ENCODE assay signal across 8 mouse cellular contexts in the genomic region with DNA sequence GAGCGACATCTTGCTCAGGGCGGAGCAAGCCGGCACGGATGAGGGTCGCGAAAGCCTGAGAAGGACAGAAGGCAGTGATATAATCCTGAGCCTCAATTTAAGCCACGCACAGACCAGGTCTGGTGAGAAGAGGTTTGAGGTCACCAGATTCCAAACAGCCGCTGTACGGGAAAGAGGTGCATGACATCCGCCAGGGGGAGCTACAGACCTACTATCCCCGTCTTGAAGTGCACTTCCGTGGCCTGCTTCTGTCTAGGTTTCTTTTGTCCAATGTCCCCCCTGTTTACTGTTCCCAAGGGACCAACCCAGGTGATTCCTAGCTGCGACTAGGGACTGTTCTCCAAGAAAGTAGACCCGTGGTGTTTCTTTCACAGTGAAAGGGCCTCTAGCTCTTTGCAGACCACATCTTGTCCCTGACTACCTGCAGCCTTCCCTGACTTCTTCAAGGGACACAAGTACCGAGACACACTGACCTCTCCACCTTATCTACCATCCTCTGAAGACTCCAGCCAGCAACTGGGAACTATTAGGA. TPM values are rescaled to one million over a fixed set of nuclear protein-coding genes. Genes with fewer than 3 reads are reported as not detected.
DNase-seq lines count a peak whose midpoint lies in the region; ATAC-seq and TF ChIP-seq lines count a peak whose summit lies in the region.

Gene Dus2 (plus strand): TSS at position 482 of the 532 bp plus-strand sequence.

- H3K9me3 ChIP-seq in CH12.LX (replicated peaks; ENCODE audit: low read length): no peaks in the 10 kb centered on the region
- H3K9me3 ChIP-seq in forebrain, embryonic 10.5 days: no peaks in the 10 kb centered on the region
- H3K9me3 ChIP-seq in heart, embryonic 16.5 days (replicated peaks; ENCODE audit: control insufficient read depth, low read length): no peaks in the 10 kb centered on the region
- no peaks in the 10 kb centered on the region for H3K9me3 ChIP-seq in liver, embryonic 16.5 days (replicated peaks; ENCODE audit: control insufficient read depth, low read length)
- no peaks in the 10 kb centered on the region for H3K9me3 ChIP-seq in neural tube, embryonic 13.5 days

- DNase-seq in CH12.LX (ENCODE audit: extremely low read depth): peak; percentile 92
- DNase-seq in c-Kit-negative CD71-positive TER-119-positive erythroid progenitor cells, embryonic 14.5 days (ENCODE audit: low read depth, low spot score): peak; percentile 70
- peak; percentile 78 for DNase-seq in forebrain, embryonic 10.5 days (ENCODE audit: extremely low spot score, low spot score)
- peak; percentile 84 to 88 for DNase-seq in kidney, postnatal 25 days

- H3K79me2 ChIP-seq in CH12.LX (replicated peaks; ENCODE audit: control insufficient read depth, extremely low read depth, insufficient read depth, poor library complexity, severe bottlenecking): no peaks in the 10 kb centered on the region

- WGBS in forebrain, embryonic 10.5 days: 11% methylated on average over 15 of the region's 15 CpGs
- WGBS in heart, embryonic 16.5 days: 7% methylated on average over 15 of the region's 15 CpGs
- 10% methylated on average over 15 of the region's 15 CpGs for WGBS in liver, embryonic 16.5 days (ENCODE audit: insufficient replicate concordance)
- 12% methylated on average over 15 of the region's 15 CpGs for WGBS in neural tube, embryonic 13.5 days

- TF ChIP-seq POLR2A in CH12.LX (IDR thresholded peaks at IDR 0.05; ENCODE audit: low read depth, low read length): no peak
- TF ChIP-seq POLR2A in testis, adult 2 months (IDR thresholded peaks at IDR 0.05; ENCODE audit: control insufficient read depth, low read depth, low read length): no peak

- dilution Hi-C loops in CH12.LX (cut with MboI; ENCODE audit: extremely low pct_ligation_motif_present, extremely low pct_unique_long_range_greater_than_20kb, low sequenced_read_pairs): no loop called here

- peak within 1 kb of the TSS; percentile 25; the same call in 1 of the 2 replicates for H3K4me2 ChIP-seq in CH12.LX (ENCODE audit: insufficient read depth, low read depth, poor library complexity, severe bottlenecking)
- H3K4me2 ChIP-seq in heart, embryonic 16.5 days (ENCODE audit: low read depth, low read length): peak within 1 kb of the TSS; percentile 51
- no peak within 1 kb of the TSS for H3K4me2 ChIP-seq in liver, embryonic 16.5 days (ENCODE audit: low read depth, low read length)
- H3K4me2 ChIP-seq in neural tube, embryonic 13.5 days: peak within 1 kb of the TSS; percentile 13; the same call in 1 of the 2 replicates

- peaks cover 11 to 31% of the 10 kb centered on the region in 2 experiments for H3K4me1 ChIP-seq in CH12.LX (ENCODE audit: control insufficient read depth in 1 of 2, insufficient read depth in 2 of 2)
- H3K4me1 ChIP-seq in forebrain, embryonic 10.5 days: peaks cover 9% of the 10 kb centered on the region; the same call in 1 of the 2 replicates
- peaks cover 2% of the 10 kb centered on the region; the same call in 1 of the 2 replicates for H3K4me1 ChIP-seq in heart, embryonic 16.5 days (ENCODE audit: control insufficient read depth, insufficient read depth, low read length)
- H3K4me1 ChIP-seq in liver, embryonic 16.5 days (ENCODE audit: control insufficient read depth, low read depth, low read length): peaks cover 7% of the 10 kb centered on the region
- no peaks in the 10 kb centered on the region for H3K4me1 ChIP-seq in neural tube, embryonic 13.5 days (replicated peaks)
- peaks cover 12% of the 10 kb centered on the region for H3K4me1 ChIP-seq in testis, adult 2 months (ENCODE audit: control insufficient read depth, insufficient read depth, low read length)

- peak; percentile 98 for TF ChIP-seq RAD21 in CH12.LX (IDR thresholded peaks at IDR 0.05; ENCODE audit: low read depth, low read length)

- no peaks in the 10 kb centered on the region for H3K36me3 ChIP-seq in CH12.LX (replicated peaks in 1 of 2; ENCODE audit: control insufficient read depth in 1 of 2, insufficient read depth in 1 of 2, low read length in 1 of 2)
- H3K36me3 ChIP-seq in forebrain, embryonic 10.5 days (replicated peaks): no peaks in the 10 kb centered on the region
- H3K36me3 ChIP-seq in heart, embryonic 16.5 days (ENCODE audit: control insufficient read depth, insufficient read depth): no peaks in the 10 kb centered on the region
- H3K36me3 ChIP-seq in liver, embryonic 16.5 days (ENCODE audit: control insufficient read depth, insufficient read depth): no peaks in the 10 kb centered on the region
- no peaks in the 10 kb centered on the region for H3K36me3 ChIP-seq in neural tube, embryonic 13.5 days
- H3K36me3 ChIP-seq in testis, adult 2 months (ENCODE audit: control insufficient read depth, insufficient read depth, low read length): no peaks in the 10 kb centered on the region

- TF ChIP-seq CTCF in CH12.LX (conservative IDR thresholded peaks at IDR 0.05 in 1 of 2, IDR thresholded peaks at IDR 0.05 in 1 of 2; ENCODE audit: low read depth in 2 of 2, low read length in 2 of 2): peak; percentile 73 to 98
- peak; percentile 86; the same call in 1 of the 2 replicates for TF ChIP-seq CTCF in testis, adult 2 months (IDR thresholded peaks at IDR 0.05; ENCODE audit: control insufficient read depth, insufficient read depth, insufficient replicate concordance, low read depth, low read length)

- H3K27ac ChIP-seq in CH12.LX (ENCODE audit: insufficient read depth, low read depth): peak within 1 kb of the TSS; percentile 6; the same call in 1 of the 2 replicates
- H3K27ac ChIP-seq in forebrain, embryonic 10.5 days: peak within 1 kb of the TSS; percentile 65
- no peak within 1 kb of the TSS for H3K27ac ChIP-seq in heart, embryonic 16.5 days (ENCODE audit: low read length)
- H3K27ac ChIP-seq in liver, embryonic 16.5 days (ENCODE audit: low read length): no peak within 1 kb of the TSS
- H3K27ac ChIP-seq in neural tube, embryonic 13.5 days (replicated peaks): no peak within 1 kb of the TSS
- no peak within 1 kb of the TSS for H3K27ac ChIP-seq in testis, adult 2 months (ENCODE audit: control insufficient read depth, insufficient read depth, low read depth, low read length)

- H3K27me3 ChIP-seq in CH12.LX (replicated peaks): peaks cover 9% of the 10 kb centered on the region
- 0 out of 2 replicates have a peak, but pooled peaks cover 5% of the 10 kb centered on the region for H3K27me3 ChIP-seq in forebrain, embryonic 10.5 days (ENCODE audit: poor library complexity, severe bottlenecking)
- no peaks in the 10 kb centered on the region for H3K27me3 ChIP-seq in heart, embryonic 16.5 days (ENCODE audit: control insufficient read depth, insufficient read depth, low read length)
- peaks cover 4% of the 10 kb centered on the region; the same call in 1 of the 2 replicates for H3K27me3 ChIP-seq in liver, embryonic 16.5 days (ENCODE audit: control insufficient read depth, insufficient read depth, low read depth, low read length)
- H3K27me3 ChIP-seq in neural tube, embryonic 13.5 days: 0 out of 2 replicates have a peak, but pooled peaks cover 7% of the 10 kb centered on the region
- no peaks in the 10 kb centered on the region for H3K27me3 ChIP-seq in testis, adult 2 months (ENCODE audit: control insufficient read depth, insufficient read depth, low read length)

- ATAC-seq in heart, embryonic 16.5 days (replicated peaks; ENCODE audit: extremely low read depth, insufficient read depth, low FRiP score): peak; percentile 78; the same call in 1 of the 2 replicates
- peak; percentile 46; the same call in 1 of the 2 replicates for ATAC-seq in liver, embryonic 16.5 days (ENCODE audit: low read depth)
- ATAC-seq in neural tube, embryonic 13.5 days (ENCODE audit: low read depth): 0 out of 2 replicates have a peak, but pooled peaks have one; percentile 61

- in situ Hi-C loops in CH12.LX (cut with MboI; ENCODE audit: low pct_ligation_motif_present, low pct_unique_long_range_greater_than_20kb, low sequenced_read_pairs): loop anchor here (5.0 kb wide), 1 partner anchor 36 kb away; no protein-coding TSS in a partner anchor

- H3K4me3 ChIP-seq in CH12.LX (replicated peaks in 1 of 3; ENCODE audit: low read depth in 2 of 3, low read length in 2 of 3, poor library complexity in 1 of 3): no peak within 1 kb of the TSS
- peak within 1 kb of the TSS; percentile 11; the same call in 1 of the 2 replicates for H3K4me3 ChIP-seq in forebrain, embryonic 10.5 days
- H3K4me3 ChIP-seq in heart, embryonic 16.5 days (ENCODE audit: low read length): no peak within 1 kb of the TSS
- no peak within 1 kb of the TSS for H3K4me3 ChIP-seq in liver, embryonic 16.5 days (ENCODE audit: low read depth, low read length)
- no peak within 1 kb of the TSS for H3K4me3 ChIP-seq in neural tube, embryonic 13.5 days
- H3K4me3 ChIP-seq in testis, adult 2 months (ENCODE audit: control insufficient read depth, low read depth, low read length): peak within 1 kb of the TSS; percentile 69

- no peak within 1 kb of the TSS for H3K9ac ChIP-seq in CH12.LX (ENCODE audit: insufficient read depth, low read depth)
- H3K9ac ChIP-seq in heart, embryonic 16.5 days (ENCODE audit: low read length): peak within 1 kb of the TSS; percentile 55
- H3K9ac ChIP-seq in liver, embryonic 16.5 days (ENCODE audit: low read depth, low read length): no peak within 1 kb of the TSS
- 0 out of 2 replicates have a peak within 1 kb of the TSS, but pooled peaks have one; percentile 17 for H3K9ac ChIP-seq in neural tube, embryonic 13.5 days

- no peak for TF ChIP-seq EP300 in CH12.LX (IDR thresholded peaks at IDR 0.05; ENCODE audit: low read length)

TF ChIP-seq in CH12.LX, 34 proteins besides CTCF, POLR2A, EP300 and RAD21 (continues in another document):
- TF ChIP-seq RCOR1 (conservative IDR thresholded peaks at IDR 0.05; ENCODE audit: low read depth, low read length): no peak
- TF ChIP-seq JUND (conservative IDR thresholded peaks at IDR 0.05; ENCODE audit: low read depth, low read length): no peak
- TF ChIP-seq ELF1 (IDR thresholded peaks at IDR 0.05; ENCODE audit: low read depth, low read length): peak; percentile 83
- no peak for TF ChIP-seq MYC (IDR thresholded peaks at IDR 0.05; ENCODE audit: low read depth, low read length)
- TF ChIP-seq USF1 (IDR thresholded peaks at IDR 0.05; ENCODE audit: low read depth, low read length): no peak
- peak; percentile 31; the same call in 1 of the 2 replicates for TF ChIP-seq MEF2A (IDR thresholded peaks at IDR 0.05; ENCODE audit: borderline replicate concordance, low read depth, low read length)
- TF ChIP-seq SIN3A (IDR thresholded peaks at IDR 0.05; ENCODE audit: low read length): no peak
- TF ChIP-seq USF2 (conservative IDR thresholded peaks at IDR 0.05; ENCODE audit: low read depth, low read length): no peak

RNA-seq across cellular contexts. Expression of gene Dus2, which starts in this region (rescaled TPM):
- total RNA-seq in CH12.LX (2012; rRNA removed) (20.9 and 23.2 TPM in 2 replicates), CH12.LX (2014; rRNA removed) (20.7 and 23.6 TPM in 2 replicates)
- polyA plus RNA-seq in CH12.LX (2012; ENCODE audit: insufficient read length, low read depth): 27.2 and 27.7 TPM in 2 replicates
- polyA plus RNA-seq in forebrain, embryonic 10.5 days (2016; fragmentation: Nextera tagmentation; extraction: Ambion mirVana): 19.4 and 20.5 TPM in 2 replicates
- polyA plus RNA-seq in heart, embryonic 16.5 days (2015; fragmentation: Nextera tagmentation; extraction: Ambion mirVana): 14.4 and 15.5 TPM in 2 replicates
- polyA plus RNA-seq in liver, embryonic 16.5 days (2015; fragmentation: Nextera tagmentation; extraction: Ambion mirVana): 10.5 and 10.9 TPM in 2 replicates
- 21.5 and 23.1 TPM in 2 replicates for polyA plus RNA-seq in neural tube, embryonic 13.5 days (2015; fragmentation: Nextera tagmentation; extraction: Ambion mirVana)
- polyA plus RNA-seq in testis, adult 2 months (2012; rRNA removed): 11.4 and 12.8 TPM in 2 replicates

Comparison
In these comparisons a context has a peak if more than half of its experiments do, and no peak if none do; other contexts are left out.
1. H3K27ac ChIP-seq: peak in CH12.LX (single experiment) and forebrain, embryonic 10.5 days (single experiment); none in heart, embryonic 16.5 days (single experiment), liver, embryonic 16.5 days (single experiment), neural tube, embryonic 13.5 days (single experiment) and testis, adult 2 months (single experiment).
2. H3K4me3 ChIP-seq: peak in forebrain, embryonic 10.5 days (single experiment) and testis, adult 2 months (single experiment); none in CH12.LX (0 of 3), heart, embryonic 16.5 days (single experiment), liver, embryonic 16.5 days (single experiment) and neural tube, embryonic 13.5 days (single experiment).
3. H3K9ac ChIP-seq: peak in heart, embryonic 16.5 days (single experiment) and neural tube, embryonic 13.5 days (single experiment); none in CH12.LX (single experiment) and liver, embryonic 16.5 days (single experiment).
4. Peak in every context shown above with its lines, with median percentiles within 50 percentile points of each other: DNase-seq and ATAC-seq.